Comparison of ENCODE assay signal across 10 mouse cellular contexts in genomic region chr5:135800927-135801326, GRCm38 (mm10). TPM values are rescaled to one million over a fixed set of nuclear protein-coding genes. Genes with fewer than 3 reads are reported as not detected.
DNase-seq lines count a peak whose midpoint lies in the region; ATAC-seq and TF ChIP-seq lines count a peak whose summit lies in the region.
"Had no signal": no experiment of that assay in that cellular context is flagged by ENCODE, and none has a peak within 500 bp of the region (broad histone marks: within the 10 kb centered on the region; RNA-seq: fewer than 3 reads in every experiment).

No protein-coding gene starts in this region.

- 0% methylated on average over 6 of the region's 6 CpGs for WGBS in forebrain, embryonic 14.5 days
- 3% methylated on average over 6 of the region's 6 CpGs for WGBS in midbrain, embryonic 10.5 days

- no peak overlapping the region for H3K4me2 ChIP-seq in forebrain, embryonic 14.5 days (ENCODE audit: low read length)
- H3K4me2 ChIP-seq: lung, embryonic 14.5 days had no signal

- peaks cover 16% of the 10 kb centered on the region; the same call in 1 of the 2 replicates for H3K27me3 ChIP-seq in E14TG2a.4 (ENCODE audit: insufficient read depth, low read length)
- H3K27me3 ChIP-seq in forebrain, embryonic 14.5 days (replicated peaks; ENCODE audit: control insufficient read depth, insufficient read depth, low read length): no peaks in the 10 kb centered on the region
- no peaks in the 10 kb centered on the region for H3K27me3 ChIP-seq in midbrain, embryonic 10.5 days (ENCODE audit: low read depth, poor library complexity, severe bottlenecking)

- peaks cover 56% of the 10 kb centered on the region for H3K4me1 ChIP-seq in E14TG2a.4 (replicated peaks; ENCODE audit: low read depth, low read length)
- H3K4me1 ChIP-seq in forebrain, embryonic 14.5 days (ENCODE audit: control insufficient read depth, insufficient read depth, low read length): no peaks in the 10 kb centered on the region
- peaks cover 20% of the 10 kb centered on the region for H3K4me1 ChIP-seq in midbrain, embryonic 10.5 days

- no peaks in the 10 kb centered on the region for H3K36me3 ChIP-seq in E14TG2a.4 (ENCODE audit: insufficient read depth, low read length)
- no peaks in the 10 kb centered on the region for H3K36me3 ChIP-seq in forebrain, embryonic 14.5 days (ENCODE audit: control insufficient read depth, insufficient read depth, low read length)
- no peaks in the 10 kb centered on the region for H3K36me3 ChIP-seq in midbrain, embryonic 10.5 days

- no peak overlapping the region for H3K9ac ChIP-seq in forebrain, embryonic 14.5 days (ENCODE audit: low read length)
- H3K9ac ChIP-seq: lung, embryonic 14.5 days had no signal

- H3K4me3 ChIP-seq in E14TG2a.4 (replicated peaks; ENCODE audit: low read length): 0 out of 2 replicates have a peak overlapping the region, but pooled peaks have one; percentile 7
- H3K4me3 ChIP-seq in forebrain, embryonic 14.5 days (ENCODE audit: low read depth, low read length): no peak overlapping the region
- no peak overlapping the region for H3K4me3 ChIP-seq in midbrain, embryonic 10.5 days
- H3K4me3 ChIP-seq in layer of hippocampus, adult 2 months: no peak overlapping the region

- peak; percentile 25 for DNase-seq in adrenal gland, postnatal 14 days
- no peak for DNase-seq in adrenal gland, adult 2 months
- DNase-seq in forebrain, embryonic 14.5 days (ENCODE audit: low spot score): no peak
- no peak for DNase-seq in midbrain, embryonic 10.5 days (ENCODE audit: low spot score)
- DNase-seq in layer of hippocampus, adult 2 months (ENCODE audit: low spot score in 2 of 2): no peak
- no peak for DNase-seq in right cerebral cortex, postnatal 4 days
- DNase-seq: lung, embryonic 14.5 days; thymus, adult 18-20 months had no signal

- peak; percentile 34; the same call in 1 of the 2 replicates for ATAC-seq in forebrain, embryonic 14.5 days
- ATAC-seq in activated CD4-positive, CD25-positive, alpha-beta regulatory T cell, adult 4 months: no peak

- no peaks in the 10 kb centered on the region for H3K9me3 ChIP-seq in E14TG2a.4 (ENCODE audit: low read length)
- H3K9me3 ChIP-seq in forebrain, embryonic 14.5 days (replicated peaks; ENCODE audit: control insufficient read depth, low read length): no peaks in the 10 kb centered on the region
- no peaks in the 10 kb centered on the region for H3K9me3 ChIP-seq in midbrain, embryonic 10.5 days (replicated peaks)

- H3K27ac ChIP-seq in forebrain, embryonic 14.5 days (ENCODE audit: low read depth, low read length): no peak overlapping the region
- peak overlapping the region; percentile 68 for H3K27ac ChIP-seq in midbrain, embryonic 10.5 days (replicated peaks)
- H3K27ac ChIP-seq in layer of hippocampus, adult 2 months: no peak overlapping the region

- TF ChIP-seq CTCF in E14TG2a.4 (conservative IDR thresholded peaks at IDR 0.05; ENCODE audit: low read length): no peak
- TF ChIP-seq CTCF in layer of hippocampus, adult 2 months (conservative IDR thresholded peaks at IDR 0.05): no peak

RNA-seq across cellular contexts. Expression of gene Srrm3, which starts 5.8 kb away (rescaled TPM):
- total RNA-seq in adrenal gland, postnatal 14 days (2021): 2.7 and 4.3 TPM in 2 replicates
- total RNA-seq in adrenal gland, adult 2 months (2021): 1 to 10 TPM; 2.8 to 3.9 TPM
- polyA plus RNA-seq in adrenal gland, adult 2 months (2012; rRNA removed): 3.0 and 3.6 TPM in 2 replicates
- polyA plus RNA-seq in forebrain, embryonic 14.5 days (2014; fragmentation: Nextera tagmentation; extraction: Ambion mirVana): 23.6 and 31.1 TPM in 2 replicates
- 14.0 and 26.1 TPM in 2 replicates for polyA plus RNA-seq in midbrain, embryonic 10.5 days (2016; fragmentation: Nextera tagmentation; extraction: Ambion mirVana)
- total RNA-seq in layer of hippocampus, adult 2 months (2021): 10 to 100 TPM; 80.9 to 81.4 TPM
- polyA plus RNA-seq in activated CD4-positive, CD25-positive, alpha-beta regulatory T cell, adult 4 months (2017; shearing (Covaris generic)): not detected

RNA-seq across cellular contexts. Expression of gene Mdh2, which starts 22.6 kb away (rescaled TPM):
- 957 and 984 TPM in 2 replicates for total RNA-seq in adrenal gland, postnatal 14 days (2021)
- total RNA-seq in adrenal gland, adult 2 months (2021): 100 to 1,000 TPM; 593 to 606 TPM
- 1,232 and 1,278 TPM in 2 replicates for polyA plus RNA-seq in adrenal gland, adult 2 months (2012; rRNA removed)
- polyA plus RNA-seq in forebrain, embryonic 14.5 days (2014; fragmentation: Nextera tagmentation; extraction: Ambion mirVana): 590 and 591 TPM in 2 replicates
- 616 and 619 TPM in 2 replicates for polyA plus RNA-seq in midbrain, embryonic 10.5 days (2016; fragmentation: Nextera tagmentation; extraction: Ambion mirVana)
- total RNA-seq in layer of hippocampus, adult 2 months (2021): 100 to 1,000 TPM; 382 to 388 TPM
- 100 to 1,000 TPM; 625 to 710 TPM for polyA plus RNA-seq in activated CD4-positive, CD25-positive, alpha-beta regulatory T cell, adult 4 months (2017; shearing (Covaris generic))

RNA-seq across cellular contexts. Expression of gene Styxl1, which starts 22.7 kb away (rescaled TPM):
- total RNA-seq in adrenal gland, postnatal 14 days (2021): 0.30 and 0.37 TPM in 2 replicates
- total RNA-seq in adrenal gland, adult 2 months (2021): under 1 TPM; 0.32 to 0.52 TPM
- polyA plus RNA-seq in adrenal gland, adult 2 months (2012; rRNA removed): 0.29 and 0.48 TPM in 2 replicates
- 0.52 TPM in 1 of 2 replicates, not detected in the other for polyA plus RNA-seq in forebrain, embryonic 14.5 days (2014; fragmentation: Nextera tagmentation; extraction: Ambion mirVana)
- polyA plus RNA-seq in midbrain, embryonic 10.5 days (2016; fragmentation: Nextera tagmentation; extraction: Ambion mirVana): 0.41 TPM in 1 of 2 replicates, not detected in the other
- total RNA-seq in layer of hippocampus, adult 2 months (2021): not detected
- polyA plus RNA-seq in activated CD4-positive, CD25-positive, alpha-beta regulatory T cell, adult 4 months (2017; shearing (Covaris generic)): under 1 TPM in 1 of 2 experiments, not detected in 1; 0.95 TPM
- polyA plus RNA-seq: lung, embryonic 14.5 days had no signal

RNA-seq across cellular contexts. Expression of gene Tmem120a, which starts 56.7 kb away (rescaled TPM):
- 26.8 and 45.4 TPM in 2 replicates for total RNA-seq in adrenal gland, postnatal 14 days (2021)
- 10 to 100 TPM; 40.8 to 80.5 TPM for total RNA-seq in adrenal gland, adult 2 months (2021)
- 60.0 and 87.2 TPM in 2 replicates for polyA plus RNA-seq in adrenal gland, adult 2 months (2012; rRNA removed)
- 80.1 and 83.8 TPM in 2 replicates for polyA plus RNA-seq in forebrain, embryonic 14.5 days (2014; fragmentation: Nextera tagmentation; extraction: Ambion mirVana)
- 64.1 and 65.9 TPM in 2 replicates for polyA plus RNA-seq in midbrain, embryonic 10.5 days (2016; fragmentation: Nextera tagmentation; extraction: Ambion mirVana)
- total RNA-seq in layer of hippocampus, adult 2 months (2021): 10 to 100 TPM; 16.9 to 19.8 TPM
- polyA plus RNA-seq in activated CD4-positive, CD25-positive, alpha-beta regulatory T cell, adult 4 months (2017; shearing (Covaris generic)): 10 to 100 TPM; 41.4 to 47.0 TPM
